Mouse (Mus musculus) cortical plate, adult 2 months (tissue): ENCODE data around the gene Crip1. TPM values are rescaled to one million over a fixed set of nuclear protein-coding genes. Genes with fewer than 3 reads are reported as not detected.

Source experiments
- H3K27ac ChIP-seq: fragments of 200-500 bp; 2 replicates; pipeline ENCODE4 v1.5.1; 2012; ENCODE audit warnings: low read length, control low read depth, inconsistent platforms; ENCODE audit not compliant: insufficient read depth
- H3K4me1 ChIP-seq: fragments of 200-500 bp; 2 replicates; pipeline ENCODE4 v1.6.1; 2011; ENCODE audit warnings: low read length; ENCODE audit not compliant: control insufficient read depth, insufficient read depth
- H3K4me3 ChIP-seq: fragments of 200-500 bp; 2 replicates; pipeline ENCODE4 v1.5.1; 2011; ENCODE audit warnings: mild to moderate bottlenecking, low read length, control low read depth; ENCODE audit not compliant: insufficient read depth
- CTCF ChIP-seq: fragments of 200-500 bp; IDR thresholded peaks from 2 replicates; pipeline ENCODE4 v1.5.1; 2011; ENCODE audit warnings: mild to moderate bottlenecking, control low read depth, low read length; ENCODE audit not compliant: insufficient read depth; ENCODE audit errors: extremely low read depth
- POLR2A ChIP-seq: fragments of 200-500 bp; IDR thresholded peaks from 2 replicates; pipeline ENCODE4 v1.6.1; 2011; ENCODE audit warnings: mild to moderate bottlenecking, low read length, control low read depth; ENCODE audit not compliant: insufficient read depth; ENCODE audit errors: extremely low read depth
- polyA plus RNA-seq: library from polyadenylated mRNA; depleted of rRNA; stranded (reverse); fragments of >200 nt; gene quantifications from 2 replicates; pipeline ENCODE4 v1.2.3, GENCODE M21; 2012

Crip1 gene
- polyA plus RNA-seq, 1 experiment = 70.7 TPM

- Histone ChIP-seq H3K4me1 (no peaks in the 10 kb centered on the region), H3K27ac (no peak overlapping the region), H3K4me3 (no peak overlapping the region)
- TF ChIP-seq CTCF = no peak
- TF ChIP-seq POLR2A = no peak
These were observed 6.9 kb downstream of the Crip1 start for GRCm38 (mm10) chr12:113152991-113153525.

- H3K4me1 ChIP-seq = no peaks in the 10 kb centered on the region
- TF ChIP-seq CTCF = no peak
- no peak for TF ChIP-seq POLR2A
- H3K4me3 ChIP-seq = no peak overlapping the region
- H3K27ac ChIP-seq = no peak overlapping the region
These were observed 7.9 kb downstream of the Crip1 start for GRCm38 (mm10) chr12:113153971-113154370.

GRCm38 (mm10) chr12:113154747-113155075 lies 8.6 kb downstream of the Crip1 start:
- TF ChIP-seq CTCF (no peak), POLR2A (no peak)
- H3K4me1 ChIP-seq = no peaks in the 10 kb centered on the region
- peak overlapping the region; percentile 37; the same call in 1 of the 2 replicates for H3K4me3 ChIP-seq
- H3K27ac ChIP-seq = no peak overlapping the region

- H3K4me1 ChIP-seq = no peaks in the 10 kb centered on the region
- peak overlapping the region; percentile 37 for H3K4me3 ChIP-seq
- H3K27ac ChIP-seq = peak overlapping the region; percentile 14
- TF ChIP-seq CTCF = no peak
- TF ChIP-seq POLR2A = no peak
These were observed 9.1 kb downstream of the Crip1 start for GRCm38 (mm10) chr12:113155076-113155771.

GRCm38 (mm10) chr12:113155887-113156539 lies 9.9 kb downstream of the Crip1 start, which contains the start of gene Tedc1:
Gene Tedc1, plus strand, starts transcription at chr12:113156421.
- peak within 1 kb of the TSS; percentile 14 for H3K27ac ChIP-seq
- TF ChIP-seq CTCF = peak; percentile 77
- TF ChIP-seq POLR2A = peak; percentile 41; the same call in 1 of the 2 replicates
- peak within 1 kb of the TSS; percentile 37 for H3K4me3 ChIP-seq
- H3K4me1 ChIP-seq = no peaks in the 10 kb centered on the region

GRCm38 (mm10) chr12:113156540-113156929 lies 10.4 kb downstream of the Crip1 start:
- Histone ChIP-seq H3K4me1 (no peaks in the 10 kb centered on the region), H3K27ac (no peak overlapping the region), H3K4me3 (peak overlapping the region; percentile 19)
- no peak for TF ChIP-seq POLR2A
- no peak for TF ChIP-seq CTCF

GRCm38 (mm10) chr12:113157002-113157401 lies 10.9 kb downstream of the Crip1 start:
- Histone ChIP-seq H3K4me1 (no peaks in the 10 kb centered on the region), H3K27ac (no peak overlapping the region), H3K4me3 (no peak overlapping the region)
- TF ChIP-seq CTCF = no peak

- TF ChIP-seq POLR2A (no peak), CTCF (no peak)
- Histone ChIP-seq H3K27ac (no peak overlapping the region), H3K4me3 (no peak overlapping the region), H3K4me1 (no peaks in the 10 kb centered on the region)
These were observed 11.4 kb downstream of the Crip1 start for GRCm38 (mm10) chr12:113157521-113157920.

- Histone ChIP-seq H3K4me1 (no peaks in the 10 kb centered on the region), H3K27ac (no peak overlapping the region), H3K4me3 (no peak overlapping the region)
- TF ChIP-seq POLR2A (no peak), CTCF (no peak)
These were observed 11.9 kb downstream of the Crip1 start for GRCm38 (mm10) chr12:113157971-113158370.

GRCm38 (mm10) chr12:113163561-113164006 lies 17.5 kb downstream of the Crip1 start:
- no peak for TF ChIP-seq POLR2A
- TF ChIP-seq CTCF = no peak
- no peaks in the 10 kb centered on the region for H3K4me1 ChIP-seq
- no peak overlapping the region for H3K4me3 ChIP-seq
- peak overlapping the region; percentile 74; the same call in 1 of the 2 replicates for H3K27ac ChIP-seq
